Mouse (Mus musculus) lung, adult 2 months (tissue): Measurements from ENCODE around the gene Mast4. TPM values are rescaled to one million over a fixed set of nuclear protein-coding genes. Genes with fewer than 3 reads are reported as not detected.

Experiments used
- DNase-seq: peaks from one replicate; pipeline ENCODE4 v3.0.0; 2022
- H3K4me1 ChIP-seq: fragments of 200-500 bp; 2 replicates; pipeline ENCODE4 v1.6.1; 2011; ENCODE audit warnings: low read length; ENCODE audit not compliant: control insufficient read depth, insufficient read depth
- H3K4me3 ChIP-seq: fragments of 200-500 bp; replicated peaks from 2 replicates; pipeline ENCODE3; 2011; ENCODE audit warnings: low read depth, mild to moderate bottlenecking, control low read depth, low read length; ENCODE audit errors: extremely low read depth
- CTCF ChIP-seq: fragments of 200-500 bp; IDR thresholded peaks from 2 replicates; pipeline ENCODE4 v1.5.1; 2011; ENCODE audit warnings: mild to moderate bottlenecking, low read length, control low read depth; ENCODE audit not compliant: insufficient read depth
- POLR2A ChIP-seq: fragments of 200-500 bp; IDR thresholded peaks from 2 replicates; pipeline ENCODE4 v1.6.1; 2011; ENCODE audit warnings: low read depth, mild to moderate bottlenecking, control low read depth, low read length, borderline replicate concordance; ENCODE audit errors: extremely low read depth
- WGBS: fragments of 180-500 bp; shearing (Covaris S2); methylation state at CpG from one replicate; pipeline ENCODE4 v1.1.7; 2018; 5-methylcytosine and 5-hydroxymethylcytosine counted together
- polyA plus RNA-seq: library from polyadenylated mRNA; depleted of rRNA; stranded (reverse); fragments of >200 nt; gene quantifications from 2 replicates; pipeline ENCODE4 v1.2.3, GENCODE M21; 2012

Mast4 gene
- polyA plus RNA-seq, 1 experiment = 14.9 TPM

DNA sequence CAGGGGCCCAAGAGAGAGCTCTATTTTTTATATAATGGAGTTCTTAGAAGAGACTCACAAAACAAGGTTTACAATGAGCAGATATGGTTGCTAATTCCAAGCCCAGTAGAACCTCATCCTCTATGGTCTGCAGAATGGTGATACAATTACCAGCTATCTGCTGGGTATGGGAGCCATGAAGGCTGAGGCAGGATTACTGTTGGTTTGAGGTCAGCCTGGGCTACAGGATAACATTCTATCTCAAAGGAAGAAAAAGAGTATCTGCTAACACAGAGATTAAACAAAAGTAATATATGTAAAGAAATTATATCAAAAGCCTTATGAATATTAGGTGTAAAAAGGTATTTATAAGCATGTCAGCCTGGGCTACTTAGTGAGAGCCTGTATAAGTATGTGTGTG is 467.5 kb downstream of the Mast4 start:
- Histone ChIP-seq H3K4me1 (peaks cover 17% of the 10 kb centered on the region), H3K4me3 (no peak overlapping the region)
- TF ChIP-seq POLR2A (no peak), CTCF (no peak)
- DNase-seq = no peak

DNA sequence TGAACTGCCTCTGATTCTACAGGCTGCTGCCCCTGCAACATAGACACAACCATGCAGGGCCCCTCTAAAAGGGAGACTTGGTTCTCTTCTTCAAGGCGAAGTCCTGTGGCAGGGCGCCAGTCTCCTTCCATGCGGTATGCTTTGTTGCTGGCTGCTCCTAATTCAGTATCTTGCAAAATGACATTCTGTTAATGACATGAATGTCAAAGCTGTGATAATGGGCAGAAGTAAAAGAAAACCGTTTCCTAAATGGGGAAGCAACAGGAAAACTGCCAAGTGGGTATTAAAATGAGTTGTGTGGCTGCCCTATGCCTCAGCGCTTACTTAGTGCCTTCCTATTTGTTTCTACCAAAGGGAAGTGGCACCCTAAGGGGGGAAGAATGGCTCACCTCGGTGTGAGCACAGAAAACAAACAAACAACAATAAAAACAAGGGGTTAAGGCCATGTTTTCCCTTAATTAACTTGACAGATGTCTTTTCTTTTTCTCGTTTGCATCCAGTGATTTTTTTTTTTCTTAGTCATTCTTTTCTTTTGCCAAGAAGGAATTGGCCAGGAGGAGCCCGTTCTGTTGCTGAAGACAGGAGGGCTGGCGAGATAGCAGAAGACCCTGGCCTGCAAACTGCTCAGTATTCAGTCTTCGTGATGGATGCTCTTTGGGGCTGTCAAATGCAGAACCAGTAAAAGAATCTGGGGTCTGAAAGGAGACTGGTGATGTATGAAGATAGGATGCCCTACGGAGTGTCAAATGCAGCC is 468.1 kb downstream of the Mast4 start:
- H3K4me3 ChIP-seq = no peak overlapping the region
- no peak for DNase-seq
- H3K4me1 ChIP-seq = peaks cover 17% of the 10 kb centered on the region
- TF ChIP-seq POLR2A (no peak), CTCF (no peak)
- 38% methylated on average over 11 of the region's 11 CpGs for WGBS

DNA sequence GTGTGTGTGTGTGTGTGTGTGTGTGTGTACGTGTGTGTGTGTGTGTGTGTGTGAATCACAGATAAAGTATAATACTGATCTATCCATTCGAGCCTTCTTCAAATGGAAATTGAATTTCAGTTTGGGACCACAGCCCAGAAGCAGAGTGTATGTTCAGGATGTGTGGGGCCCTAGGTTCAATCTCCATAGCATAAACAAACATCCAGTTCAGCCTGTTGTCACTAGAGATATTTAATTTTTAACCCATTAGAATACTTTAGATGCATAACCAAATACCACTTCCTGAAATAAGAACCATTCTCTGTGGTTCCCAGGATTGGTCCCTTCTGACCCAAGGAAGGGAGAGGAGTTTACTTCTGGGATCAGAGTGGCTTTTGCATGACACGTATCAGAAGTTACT is 468.8 kb downstream of the Mast4 start:
- no peak for DNase-seq
- WGBS = 35% methylated on average over 3 of the region's 3 CpGs
- TF ChIP-seq POLR2A (no peak), CTCF (no peak)
- Histone ChIP-seq H3K4me3 (no peak overlapping the region), H3K4me1 (peaks cover 22% of the 10 kb centered on the region)

DNA sequence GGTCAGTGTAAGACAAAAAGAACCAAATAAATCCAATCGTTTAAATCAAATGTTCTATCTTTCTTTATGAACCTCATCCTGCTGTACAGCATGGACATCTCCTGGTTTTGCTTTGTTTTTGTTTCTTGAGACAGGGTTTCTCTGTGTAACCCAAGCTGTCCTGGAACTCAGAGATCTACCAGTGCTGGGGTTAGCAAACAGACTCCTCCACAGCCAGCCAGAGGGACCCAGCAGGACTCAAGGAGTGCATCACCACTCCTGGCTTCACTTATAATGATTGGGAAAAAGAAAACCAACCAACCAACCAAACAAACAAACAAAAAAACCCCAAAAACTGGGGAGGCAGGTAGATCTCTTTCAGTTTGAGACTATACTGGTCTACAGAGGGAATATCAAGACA is 469.5 kb downstream of the Mast4 start:
- Histone ChIP-seq H3K4me3 (no peak overlapping the region), H3K4me1 (peaks cover 20% of the 10 kb centered on the region)
- TF ChIP-seq POLR2A (no peak), CTCF (no peak)
- WGBS = 61% methylated on average over 1 of the region's 1 CpGs
- DNase-seq = no peak

DNA sequence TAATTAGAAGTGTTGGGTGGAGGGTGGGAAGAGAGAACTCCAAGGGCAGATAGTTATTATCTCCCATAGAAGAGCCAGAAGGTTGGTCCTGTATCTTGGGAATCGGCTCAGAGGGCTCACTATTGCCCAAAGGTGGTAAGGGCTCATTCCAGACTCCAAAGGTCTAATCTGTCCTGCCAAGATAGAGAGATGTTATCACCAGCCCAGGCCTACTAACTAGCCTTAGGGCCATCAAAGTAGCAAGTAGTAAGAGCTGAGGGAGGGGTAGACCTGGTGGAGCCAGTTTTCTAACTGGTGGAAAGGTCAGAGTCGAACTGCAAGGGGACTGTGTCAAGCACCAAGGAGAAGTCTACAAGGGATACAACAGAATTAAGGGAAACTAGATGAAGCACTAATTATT is 470.2 kb downstream of the Mast4 start:
- DNase-seq = no peak
- Histone ChIP-seq H3K4me3 (no peak overlapping the region), H3K4me1 (peaks cover 18% of the 10 kb centered on the region)
- TF ChIP-seq CTCF (no peak), POLR2A (no peak)
- 72% methylated on average over 2 of the region's 2 CpGs for WGBS

DNA sequence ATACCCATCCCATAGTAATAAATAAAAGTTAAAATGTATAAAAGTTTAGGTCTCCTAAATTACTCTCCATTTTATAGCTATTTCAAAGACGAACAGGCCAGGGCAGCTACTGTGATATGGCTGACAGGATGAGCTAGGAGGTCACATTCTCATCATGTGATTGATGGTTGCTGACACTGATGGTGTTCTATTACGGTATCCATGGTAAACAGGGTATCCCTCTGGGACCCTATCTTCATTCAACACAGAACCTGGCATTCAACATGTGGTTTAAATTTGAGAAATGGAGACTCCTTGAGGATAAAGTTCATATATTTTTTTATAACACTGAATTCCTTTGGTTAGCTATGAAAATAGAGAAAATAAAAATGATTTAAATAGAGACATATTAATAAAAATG is 471.3 kb downstream of the Mast4 start:
- no peak for DNase-seq
- TF ChIP-seq POLR2A (no peak), CTCF (no peak)
- H3K4me1 ChIP-seq = peaks cover 18% of the 10 kb centered on the region
- WGBS = 73% methylated on average over 2 of the region's 2 CpGs
- no peak overlapping the region for H3K4me3 ChIP-seq

DNA sequence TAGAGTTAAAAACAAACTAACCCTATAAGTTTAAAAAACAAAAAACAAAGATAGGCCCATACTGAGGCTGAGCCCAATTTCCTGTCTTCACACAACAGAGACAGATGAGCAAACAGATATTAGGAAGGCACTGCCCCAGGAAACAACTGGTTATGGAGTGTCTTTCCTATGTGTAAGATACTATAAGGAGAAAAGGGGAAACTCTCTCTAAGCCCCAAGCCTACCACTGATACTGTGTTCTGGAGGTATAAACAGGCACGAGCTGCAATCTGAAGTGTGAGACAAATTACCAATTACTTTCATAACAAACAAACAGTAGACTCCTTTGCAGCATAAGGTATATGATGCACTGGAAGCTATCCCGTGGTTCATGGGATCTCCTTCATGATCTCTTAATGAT is 471.9 kb downstream of the Mast4 start:
- WGBS = 70% methylated on average over 2 of the region's 2 CpGs
- H3K4me1 ChIP-seq = peaks cover 21% of the 10 kb centered on the region
- TF ChIP-seq POLR2A = no peak
- no peak for TF ChIP-seq CTCF
- DNase-seq = no peak
- H3K4me3 ChIP-seq = no peak overlapping the region

DNA sequence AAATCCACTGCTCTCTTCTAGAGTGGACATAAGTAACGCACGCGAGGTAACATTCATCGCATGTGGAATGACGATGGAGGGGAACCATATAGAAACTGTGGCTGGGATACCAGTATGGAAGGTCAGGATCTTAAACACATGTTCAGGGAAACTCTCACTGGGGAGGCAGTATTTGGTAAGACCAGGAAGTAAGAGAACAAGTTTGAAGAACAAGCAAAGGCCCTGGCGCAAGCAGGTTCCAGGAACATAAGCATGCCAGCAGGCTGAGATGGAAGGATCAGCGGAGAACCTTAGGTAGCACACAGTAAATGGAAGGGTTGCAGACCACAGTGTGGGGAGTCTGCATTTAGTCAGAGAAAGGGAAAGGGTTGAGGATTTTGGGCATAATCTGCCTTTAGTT is 473.6 kb downstream of the Mast4 start:
- DNase-seq = no peak
- Histone ChIP-seq H3K4me1 (peaks cover 18% of the 10 kb centered on the region), H3K4me3 (no peak overlapping the region)
- 76% methylated on average over 7 of the region's 7 CpGs for WGBS
- TF ChIP-seq CTCF (no peak), POLR2A (no peak)

DNA sequence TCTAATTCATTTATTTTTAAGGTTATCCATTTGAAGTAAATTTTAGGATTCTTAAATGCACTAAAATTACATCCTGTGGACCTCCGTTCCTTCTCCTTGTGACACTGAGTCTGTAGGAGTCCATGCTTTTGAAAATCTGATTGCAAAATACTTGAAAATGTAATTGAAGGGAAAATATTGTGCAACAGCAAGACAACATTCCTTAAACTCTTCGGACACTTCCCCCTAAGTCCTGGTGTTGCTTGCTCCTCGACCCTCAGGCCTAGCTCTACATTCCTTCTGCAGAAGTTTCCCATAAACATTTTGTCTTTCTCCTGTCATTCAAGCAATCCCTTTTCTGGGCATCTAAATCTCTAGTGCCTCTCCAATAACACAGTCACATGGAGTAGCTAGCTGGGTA is 474.2 kb downstream of the Mast4 start:
- H3K4me3 ChIP-seq = no peak overlapping the region
- H3K4me1 ChIP-seq = peaks cover 14% of the 10 kb centered on the region
- no peak for TF ChIP-seq CTCF
- no peak for TF ChIP-seq POLR2A
- WGBS = 44% methylated on average over 3 of the region's 3 CpGs
- DNase-seq = no peak

DNA sequence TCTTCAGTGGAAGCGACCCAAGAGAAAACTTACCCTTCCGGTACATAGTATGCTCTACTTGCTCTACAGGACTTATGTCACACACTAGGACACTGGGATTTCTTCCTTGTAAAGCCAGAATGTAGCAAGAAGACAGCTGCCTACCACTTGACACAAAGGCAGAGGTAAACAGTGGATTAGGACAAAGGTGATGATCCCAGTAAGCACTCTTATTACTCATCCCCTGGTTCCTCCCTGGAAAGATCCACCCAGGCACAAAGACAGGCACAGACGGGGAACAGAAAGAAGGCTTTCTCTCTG is 476.8 kb downstream of the Mast4 start:
- TF ChIP-seq CTCF (no peak), POLR2A (no peak)
- no peak overlapping the region for H3K4me3 ChIP-seq
- 69% methylated on average over 3 of the region's 3 CpGs for WGBS
- no peak for DNase-seq
- H3K4me1 ChIP-seq = peaks cover 14% of the 10 kb centered on the region

DNA sequence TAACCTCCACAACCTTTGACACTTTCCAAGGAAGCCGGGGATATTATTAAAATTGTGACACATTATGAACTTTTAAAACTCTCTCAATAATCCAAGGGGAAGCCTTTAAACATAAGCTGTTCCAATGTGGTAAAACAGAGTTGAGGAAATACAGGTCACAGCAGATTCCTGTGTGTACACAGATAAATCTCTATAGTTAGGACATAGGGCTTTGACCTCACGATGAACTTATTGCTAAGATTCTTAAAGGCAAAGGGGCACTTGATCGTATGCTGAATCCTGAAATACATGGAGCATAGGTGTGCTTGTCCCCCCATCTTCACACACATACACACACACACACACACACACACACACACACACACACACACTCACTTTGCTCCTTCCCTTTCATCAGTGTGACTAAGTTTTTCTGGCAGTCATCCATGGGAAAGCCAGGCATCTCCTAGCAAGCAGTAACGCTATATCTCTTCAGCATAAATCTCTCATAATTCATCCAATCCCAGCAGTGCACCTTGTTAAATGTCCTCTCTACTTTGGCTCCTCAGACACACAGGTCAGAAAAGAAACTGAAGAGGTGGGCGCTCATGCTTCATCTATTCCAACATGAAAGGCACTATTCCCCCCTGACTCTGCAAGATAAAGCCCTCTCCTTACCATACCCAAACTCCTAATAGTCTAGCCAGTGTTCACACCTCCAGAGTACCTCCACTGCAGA is 477.3 kb downstream of the Mast4 start:
- H3K4me3 ChIP-seq = no peak overlapping the region
- H3K4me1 ChIP-seq = peaks cover 14% of the 10 kb centered on the region
- no peak for DNase-seq
- TF ChIP-seq POLR2A (no peak), CTCF (no peak)
- 59% methylated on average over 5 of the region's 5 CpGs for whole genome bisulfite sequencing
